Mouse (Mus musculus) megakaryocyte, embryonic 14.5 days (primary cell): ENCODE data around the gene Tmem131l. TPM values are rescaled to one million over a fixed set of nuclear protein-coding genes. Genes with fewer than 3 reads are reported as not detected.

Experiments
- H3K27me3 ChIP-seq: replicated peaks from 2 replicates; pipeline ENCODE3; 2012; ENCODE audit warnings: inconsistent platforms
- H3K36me3 ChIP-seq: replicated peaks from 2 replicates; pipeline ENCODE3; 2012; ENCODE audit warnings: low read length, inconsistent platforms, mixed read lengths
- H3K4me1 ChIP-seq: 2 replicates; pipeline ENCODE4 v1.6.1; 2012; ENCODE audit warnings: inconsistent platforms
- H3K4me3 ChIP-seq: replicated peaks from 2 replicates; pipeline ENCODE3; 2012; ENCODE audit warnings: moderate library complexity, mild to moderate bottlenecking, inconsistent platforms
- H3K9me3 ChIP-seq: 2 replicates; pipeline ENCODE4 v1.6.1; 2012; ENCODE audit warnings: inconsistent platforms
- FLI1 ChIP-seq: IDR thresholded peaks from 2 replicates; pipeline ENCODE4 v1.6.1; 2012; ENCODE audit warnings: low read length, inconsistent platforms, mixed read lengths
- GATA1 ChIP-seq: IDR thresholded peaks from 3 replicates; pipeline ENCODE4 v1.6.1; 2012; ENCODE audit warnings: mixed read lengths, low read length, inconsistent platforms, borderline replicate concordance
- polyA plus RNA-seq: library from polyadenylated mRNA; stranded (reverse); fragments of >175 nt; gene quantifications from 2 replicates; pipeline ENCODE4 v1.2.3, GENCODE M21; 2012; ENCODE audit warnings: low replicate concordance; ENCODE audit not compliant: insufficient read depth

Tmem131l gene
- polyA plus RNA-seq, 1 experiment = 75.9 TPM

GRCm38 (mm10) chr3:83980231-83980872 lies 59.6 kb downstream of the Tmem131l start:
- TF ChIP-seq FLI1 (no peak), GATA1 (no peak)
- H3K27me3 ChIP-seq = no peaks in the 10 kb centered on the region
- no peaks in the 10 kb centered on the region for H3K9me3 ChIP-seq
- H3K4me1 ChIP-seq = peaks cover 73% of the 10 kb centered on the region
- peaks cover 63% of the 10 kb centered on the region for H3K36me3 ChIP-seq
- H3K4me3 ChIP-seq = no peak overlapping the region

GRCm38 (mm10) chr3:83978497-83979410 lies 61.2 kb downstream of the Tmem131l start:
- TF ChIP-seq GATA1 (no peak), FLI1 (no peak)
- peaks cover 61% of the 10 kb centered on the region for H3K36me3 ChIP-seq
- peaks cover 76% of the 10 kb centered on the region for H3K4me1 ChIP-seq
- no peaks in the 10 kb centered on the region for H3K27me3 ChIP-seq
- H3K9me3 ChIP-seq = no peaks in the 10 kb centered on the region
- H3K4me3 ChIP-seq = no peak overlapping the region

DNA sequence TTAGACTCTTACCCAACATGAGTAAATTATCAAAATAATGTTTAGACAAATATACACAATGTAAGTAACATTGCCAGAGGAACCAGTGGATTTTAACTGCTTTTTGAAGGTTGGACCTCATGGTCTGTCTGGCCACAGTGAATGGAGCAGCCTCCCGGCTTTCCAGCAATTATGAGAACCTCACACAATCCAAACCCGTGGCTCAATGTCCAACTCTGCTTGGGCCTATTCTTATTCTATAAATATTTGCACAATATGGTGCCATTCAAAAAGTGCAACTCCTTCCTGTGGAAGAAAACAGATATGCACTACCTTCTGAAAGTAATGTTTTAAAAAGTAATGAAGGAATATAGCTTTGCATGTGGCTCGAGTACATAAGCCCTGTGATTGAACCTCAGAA lies 62.2 kb downstream of the Tmem131l start:
- no peaks in the 10 kb centered on the region for H3K27me3 ChIP-seq
- TF ChIP-seq GATA1 = no peak
- no peak for TF ChIP-seq FLI1
- no peaks in the 10 kb centered on the region for H3K9me3 ChIP-seq
- H3K36me3 ChIP-seq = peaks cover 55% of the 10 kb centered on the region
- H3K4me1 ChIP-seq = peaks cover 79% of the 10 kb centered on the region
- no peak overlapping the region for H3K4me3 ChIP-seq

- H3K4me1 ChIP-seq = peaks cover 85% of the 10 kb centered on the region
- no peaks in the 10 kb centered on the region for H3K9me3 ChIP-seq
- peaks cover 57% of the 10 kb centered on the region for H3K36me3 ChIP-seq
- peak overlapping the region; percentile 54 for H3K4me3 ChIP-seq
- TF ChIP-seq GATA1 = no peak
- no peak for TF ChIP-seq FLI1
- H3K27me3 ChIP-seq = no peaks in the 10 kb centered on the region
Observed at GRCm38 (mm10) chr3:83976161-83976560, 63.8 kb downstream of the Tmem131l start.

GRCm38 (mm10) chr3:83973339-83973738 lies 66.6 kb downstream of the Tmem131l start:
- Histone ChIP-seq H3K27me3 (no peaks in the 10 kb centered on the region), H3K9me3 (no peaks in the 10 kb centered on the region), H3K4me3 (no peak overlapping the region), H3K4me1 (peaks cover 67% of the 10 kb centered on the region), H3K36me3 (peaks cover 63% of the 10 kb centered on the region)
- TF ChIP-seq GATA1 (no peak), FLI1 (no peak)

DNA sequence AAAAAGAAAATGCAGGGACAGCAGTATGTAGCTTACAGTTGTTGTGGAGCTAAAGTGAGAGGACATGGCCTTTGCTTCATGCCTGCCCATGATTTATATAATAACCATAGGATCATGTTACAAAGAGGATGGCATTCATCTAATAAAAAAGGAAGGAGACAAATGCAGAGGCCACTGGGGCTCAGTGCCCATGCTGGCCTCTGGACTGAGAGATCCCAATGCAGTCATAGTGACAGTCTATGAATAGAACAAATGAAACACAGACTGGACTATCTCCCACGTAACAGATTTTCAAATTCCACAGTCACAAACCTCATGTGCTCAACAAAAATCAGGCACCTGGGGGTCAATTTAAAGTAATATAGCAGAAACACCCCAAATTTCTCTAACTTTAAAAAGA lies 69.3 kb downstream of the Tmem131l start:
- Histone ChIP-seq H3K4me1 (peaks cover 51% of the 10 kb centered on the region), H3K27me3 (no peaks in the 10 kb centered on the region), H3K36me3 (peaks cover 74% of the 10 kb centered on the region), H3K9me3 (no peaks in the 10 kb centered on the region), H3K4me3 (no peak overlapping the region)
- TF ChIP-seq GATA1 = no peak
- no peak for TF ChIP-seq FLI1

DNA sequence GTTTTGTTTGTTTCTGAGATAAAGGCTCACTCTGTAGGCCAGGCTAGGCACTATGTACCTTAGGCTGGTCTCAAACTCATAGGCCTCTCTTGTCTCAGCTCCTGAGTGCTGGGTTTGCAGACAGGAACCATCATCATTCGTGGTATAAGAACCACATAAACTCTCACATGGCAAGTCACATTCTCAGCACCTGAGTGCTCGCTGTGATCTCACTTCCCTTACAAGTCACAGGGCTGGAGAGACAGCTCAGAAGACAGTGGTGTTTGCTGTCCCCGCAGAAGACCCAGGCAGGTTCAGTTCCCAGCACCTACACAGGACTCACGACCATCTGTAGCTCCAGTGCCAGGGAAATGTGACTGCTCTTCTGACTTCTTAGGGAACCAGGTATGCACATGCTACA lies 70.9 kb downstream of the Tmem131l start:
- peaks cover 72% of the 10 kb centered on the region for H3K36me3 ChIP-seq
- H3K4me1 ChIP-seq = peaks cover 45% of the 10 kb centered on the region
- H3K4me3 ChIP-seq = no peak overlapping the region
- no peaks in the 10 kb centered on the region for H3K27me3 ChIP-seq
- no peaks in the 10 kb centered on the region for H3K9me3 ChIP-seq
- no peak for TF ChIP-seq GATA1
- TF ChIP-seq FLI1 = no peak

DNA sequence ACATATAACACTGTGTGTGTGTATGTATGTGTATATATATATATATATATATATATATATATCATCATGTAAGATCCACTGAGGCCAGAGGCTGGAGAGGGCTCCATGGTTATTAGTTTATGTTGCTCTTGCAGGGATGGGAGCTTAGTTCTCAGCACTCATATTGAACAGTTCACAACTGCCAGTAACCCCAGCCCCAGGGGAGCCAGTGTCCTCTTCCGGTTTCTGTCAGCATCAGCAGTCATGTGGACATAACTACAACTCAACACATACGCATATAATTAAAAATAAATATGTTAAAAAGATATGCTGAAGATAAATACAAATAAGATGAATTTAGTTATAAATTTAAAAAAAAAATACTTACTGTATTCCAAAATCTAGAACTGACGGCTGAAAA lies 72.2 kb downstream of the Tmem131l start:
- TF ChIP-seq GATA1 (no peak), FLI1 (no peak)
- H3K4me3 ChIP-seq = no peak overlapping the region
- peaks cover 45% of the 10 kb centered on the region for H3K4me1 ChIP-seq
- peaks cover 82% of the 10 kb centered on the region for H3K36me3 ChIP-seq
- no peaks in the 10 kb centered on the region for H3K27me3 ChIP-seq
- no peaks in the 10 kb centered on the region for H3K9me3 ChIP-seq

DNA sequence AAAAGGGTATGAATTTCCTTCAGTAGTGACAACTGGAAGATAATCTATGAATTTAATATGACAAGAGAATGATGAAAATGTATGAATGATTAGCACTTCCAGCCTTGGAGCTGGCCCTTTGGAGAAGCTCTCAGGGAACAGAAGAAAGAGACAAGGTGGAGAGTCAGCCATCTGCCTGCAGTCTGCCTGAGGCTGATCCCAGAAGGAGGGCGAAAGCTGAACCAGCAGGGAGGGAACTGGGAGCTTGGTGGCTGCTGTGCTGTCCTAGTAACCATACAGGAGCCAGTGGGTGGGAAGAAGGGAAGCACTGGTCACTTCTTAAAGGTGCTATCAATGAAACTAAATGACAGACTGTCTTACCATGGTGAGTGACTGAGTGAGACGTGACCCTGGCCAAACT lies 74.6 kb downstream of the Tmem131l start:
- peaks cover 92% of the 10 kb centered on the region for H3K36me3 ChIP-seq
- H3K9me3 ChIP-seq = no peaks in the 10 kb centered on the region
- H3K4me1 ChIP-seq = peaks cover 34% of the 10 kb centered on the region
- H3K27me3 ChIP-seq = no peaks in the 10 kb centered on the region
- TF ChIP-seq GATA1 (no peak), FLI1 (no peak)
- no peak overlapping the region for H3K4me3 ChIP-seq

DNA sequence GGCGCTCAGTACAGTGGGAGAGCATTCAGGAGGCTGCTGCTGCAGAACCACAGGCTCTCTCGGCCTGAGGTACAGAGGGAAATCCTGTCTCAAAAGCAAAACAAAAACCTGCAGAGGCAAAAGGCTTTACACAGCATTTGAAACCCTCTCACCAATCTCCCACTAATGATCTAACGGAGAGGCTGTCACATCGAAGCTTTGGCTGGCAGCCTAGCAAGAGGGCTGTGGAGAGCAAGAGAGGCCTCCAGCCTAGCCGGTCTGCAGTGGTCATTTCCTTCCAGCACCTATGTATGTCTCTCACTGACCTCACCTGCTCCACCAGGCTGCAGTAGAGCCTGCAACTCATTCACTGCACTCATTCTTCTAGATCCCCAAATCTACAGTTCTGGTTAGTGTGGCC lies 76.3 kb downstream of the Tmem131l start:
- Histone ChIP-seq H3K36me3 (peaks cover 93% of the 10 kb centered on the region), H3K9me3 (no peaks in the 10 kb centered on the region), H3K4me3 (no peak overlapping the region), H3K4me1 (peaks cover 32% of the 10 kb centered on the region), H3K27me3 (no peaks in the 10 kb centered on the region)
- TF ChIP-seq GATA1 = no peak
- no peak for TF ChIP-seq FLI1
